Mouse (Mus musculus): ENCODE measurements around the gene 4930447C04Rik.
A peak's percentile ranks its signal among the peaks of the same experiment; 100 is the strongest.

4930447C04Rik gene

GRCm38 (mm10) chr12:72835518-72836015 lies 105.0 kb downstream of the 4930447C04Rik start:
- DNase-seq: peak; percentile 34

GRCm38 (mm10) chr12:72834773-72835517 lies 105.6 kb downstream of the 4930447C04Rik start:
- no peak for DNase-seq

GRCm38 (mm10) chr12:72831711-72832432 lies 108.7 kb downstream of the 4930447C04Rik start:
- DNase-seq: no peak
